Mouse (Mus musculus): ENCODE measurements around the gene Capzb. TPM values are rescaled to one million over a fixed set of nuclear protein-coding genes. Genes with fewer than 3 reads are reported as not detected.

Gene Capzb
- total and polyA plus RNA-seq, 3 experiments, result 103 to 354 TPM; not detected in 1

GRCm38 (mm10) chr4:139232479-139233145, 39.9 kb downstream of the Capzb start (continued):
- TF ChIP-seq NELFE (IDR thresholded peaks at IDR 0.05; ENCODE audit: low read depth, low read length) (no peak), ZNF384 (IDR thresholded peaks at IDR 0.05; ENCODE audit: low read depth, low read length) (no peak)

DNA sequence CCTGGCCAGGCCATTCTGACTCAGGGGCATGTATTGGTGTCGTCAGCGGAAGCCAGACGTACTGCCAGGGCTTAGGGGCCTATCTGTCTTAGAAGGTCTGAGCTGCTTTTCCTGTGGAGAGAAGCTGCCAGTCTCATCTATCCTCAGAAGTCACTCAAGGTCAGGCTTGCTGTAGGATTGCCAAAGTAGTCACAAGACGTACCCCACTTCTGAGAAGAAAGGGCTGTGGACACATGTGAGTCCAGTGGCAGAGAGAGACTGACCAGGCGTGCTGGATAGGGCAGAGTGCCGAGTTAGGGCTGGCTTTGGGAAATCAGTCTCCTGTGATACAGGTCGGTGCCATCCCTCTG, 40.4 kb downstream of the Capzb start:
- no peak for DNase-seq (ENCODE audit: low read depth, low spot score)
- H3K4me3 ChIP-seq (ENCODE audit: control insufficient read depth in 1 of 2, insufficient read depth in 1 of 2, low read depth in 2 of 2, low read length in 2 of 2), result no peak overlapping the region
- no peak overlapping the region for H3K9ac ChIP-seq (ENCODE audit: control insufficient read depth, low read depth, low read length, poor library complexity, severe bottlenecking)
- no peaks in the 10 kb centered on the region for H3K27me3 ChIP-seq (ENCODE audit: control insufficient read depth in 1 of 2, insufficient read depth in 2 of 2, low read length in 2 of 2)
- no peaks in the 10 kb centered on the region for H3K9me3 ChIP-seq (replicated peaks; ENCODE audit: insufficient read depth, low read length)
- peaks cover 34% of the 10 kb centered on the region for H3K79me2 ChIP-seq (ENCODE audit: control insufficient read depth, insufficient read depth, low read length, poor library complexity)
- peaks cover 0 to 3% of the 10 kb centered on the region in 2 experiments; a peak in 1 of 4 replicates for H3K36me3 ChIP-seq (ENCODE audit: control insufficient read depth in 1 of 2, insufficient read depth in 2 of 2, low read length in 2 of 2)
- H3K4me1 ChIP-seq (ENCODE audit: control insufficient read depth in 1 of 2, insufficient read depth in 2 of 2, low read length in 2 of 2), result no peaks in the 10 kb centered on the region
- no peak overlapping the region for H3K27ac ChIP-seq (ENCODE audit: control insufficient read depth, low read depth, low read length)
- TF ChIP-seq CHD2 (IDR thresholded peaks at IDR 0.05; ENCODE audit: low read length) (no peak), RAD21 (IDR thresholded peaks at IDR 0.05; ENCODE audit: low read depth, low read length) (no peak), TAL1 (IDR thresholded peaks at IDR 0.05; ENCODE audit: low read length) (no peak), NRF1 (IDR thresholded peaks at IDR 0.05; ENCODE audit: insufficient read depth, low read depth, low read length, poor library complexity, severe bottlenecking) (no peak), JUND (IDR thresholded peaks at IDR 0.05; ENCODE audit: low read depth, low read length) (no peak), GATA1 (IDR thresholded peaks at IDR 0.05; ENCODE audit: low read depth, low read length) (no peak)

DNA sequence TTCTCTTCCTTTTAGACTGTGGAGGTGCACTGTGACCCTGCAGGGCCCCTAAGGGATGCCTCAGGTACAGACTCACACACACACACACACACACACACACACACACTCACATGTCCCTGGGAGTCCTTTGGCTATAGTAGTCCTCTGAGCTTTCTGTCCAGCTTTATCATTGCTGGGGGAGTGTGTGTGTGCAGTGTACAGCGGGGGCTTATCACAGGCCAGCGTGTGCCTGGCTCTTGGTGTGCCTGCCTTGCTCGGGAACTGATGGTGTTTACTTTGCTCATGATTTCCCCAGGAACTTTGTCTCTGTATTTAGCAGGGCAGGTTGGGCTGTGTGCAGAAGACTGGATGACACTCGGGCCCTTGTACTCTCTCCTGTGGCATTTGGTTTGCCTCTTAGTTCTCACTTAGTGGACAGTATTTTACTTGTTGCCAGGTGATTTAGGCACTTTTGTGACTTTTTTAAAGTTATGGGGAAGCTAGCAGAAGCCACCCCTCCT, 41.1 kb downstream of the Capzb start:
- no peak for DNase-seq (ENCODE audit: low read depth, low spot score)
- Histone ChIP-seq H3K9me3 (replicated peaks; ENCODE audit: insufficient read depth, low read length) (no peaks in the 10 kb centered on the region), H3K27ac (ENCODE audit: control insufficient read depth, low read depth, low read length) (no peak overlapping the region), H3K27me3 (ENCODE audit: control insufficient read depth in 1 of 2, insufficient read depth in 2 of 2, low read length in 2 of 2) (no peaks in the 10 kb centered on the region), H3K9ac (ENCODE audit: control insufficient read depth, low read depth, low read length, poor library complexity, severe bottlenecking) (no peak overlapping the region), H3K79me2 (ENCODE audit: control insufficient read depth, insufficient read depth, low read length, poor library complexity) (peaks cover 31% of the 10 kb centered on the region), H3K4me3 (ENCODE audit: control insufficient read depth in 1 of 2, insufficient read depth in 1 of 2, low read depth in 2 of 2, low read length in 2 of 2) (no peak overlapping the region), H3K4me1 (ENCODE audit: control insufficient read depth in 1 of 2, insufficient read depth in 2 of 2, low read length in 2 of 2) (no peaks in the 10 kb centered on the region), H3K36me3 (ENCODE audit: control insufficient read depth in 1 of 2, insufficient read depth in 2 of 2, low read length in 2 of 2) (peaks cover 0 to 3% of the 10 kb centered on the region in 2 experiments; a peak in 1 of 4 replicates)
- TF ChIP-seq USF2 (IDR thresholded peaks at IDR 0.05; ENCODE audit: borderline replicate concordance in 1 of 2, insufficient read depth in 1 of 2, low read depth in 1 of 2, low read length in 2 of 2) (no peak), CTCF (IDR thresholded peaks at IDR 0.05 in 2 of 3, conservative IDR thresholded peaks at IDR 0.05 in 1 of 3; ENCODE audit: control insufficient read depth in 1 of 3, insufficient read depth in 1 of 3, low read depth in 2 of 3, low read length in 3 of 3, poor library complexity in 1 of 3, severe bottlenecking in 1 of 3) (no peak), POLR2A (IDR thresholded peaks at IDR 0.05; ENCODE audit: control insufficient read depth in 1 of 2, insufficient read depth in 1 of 2, low read depth in 1 of 2, low read length in 2 of 2, poor library complexity in 1 of 2) (no peak), MYB (IDR thresholded peaks at IDR 0.05; ENCODE audit: low read depth, low read length) (no peak), MAX (IDR thresholded peaks at IDR 0.05; ENCODE audit: low read length) (no peak), HCFC1 (IDR thresholded peaks at IDR 0.05; ENCODE audit: low read depth, low read length) (no peak), JUND (IDR thresholded peaks at IDR 0.05; ENCODE audit: low read depth, low read length) (no peak), RCOR1 (IDR thresholded peaks at IDR 0.05; ENCODE audit: low read depth, low read length) (no peak), ZMIZ1 (IDR thresholded peaks at IDR 0.05; ENCODE audit: low read depth, low read length) (no peak), MYC (IDR thresholded peaks at IDR 0.05; ENCODE audit: low read depth, low read length) (no peak), ETS1 (IDR thresholded peaks at IDR 0.05; ENCODE audit: low read depth, low read length) (no peak), SIN3A (IDR thresholded peaks at IDR 0.05; ENCODE audit: low read length) (no peak), TCF12 (IDR thresholded peaks at IDR 0.05; ENCODE audit: low read depth, low read length) (no peak), SMC3 (IDR thresholded peaks at IDR 0.05; ENCODE audit: low read depth, low read length) (no peak), ELF1 (IDR thresholded peaks at IDR 0.05; ENCODE audit: low read depth, low read length) (no peak), TAL1 (IDR thresholded peaks at IDR 0.05; ENCODE audit: low read length) (no peak), UBTF (IDR thresholded peaks at IDR 0.05; ENCODE audit: borderline replicate concordance, insufficient read depth, low read depth, low read length) (no peak), MXI1 (IDR thresholded peaks at IDR 0.05; ENCODE audit: low read depth, low read length) (no peak), ZC3H11A (IDR thresholded peaks at IDR 0.05; ENCODE audit: low read depth, low read length) (no peak)
